Mouse (Mus musculus): ENCODE measurements around the gene Bcor. TPM values are rescaled to one million over a fixed set of nuclear protein-coding genes. Genes with fewer than 3 reads are reported as not detected.

Bcor gene
- polyA plus RNA-seq, 1 experiment from 2014 or later = 13.0 TPM

DNA sequence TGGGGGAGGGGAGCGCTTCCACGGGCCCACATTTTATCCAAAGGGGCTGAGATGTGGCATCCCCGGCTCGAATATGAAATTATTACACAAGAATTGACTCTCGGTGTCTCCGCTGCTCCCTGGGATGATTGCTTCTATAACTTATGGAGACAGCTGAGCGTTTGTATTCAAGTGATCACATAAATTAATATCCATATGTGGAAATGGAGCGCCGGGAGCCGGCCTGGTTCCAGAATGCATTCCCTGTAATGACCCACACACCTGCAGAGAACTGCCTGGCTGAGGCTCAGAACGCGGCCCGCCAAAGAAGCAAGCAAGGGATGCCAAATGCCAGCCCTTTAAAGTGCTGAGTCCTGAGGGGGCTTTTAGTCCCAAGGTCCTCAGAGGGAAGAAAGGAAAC is 170.7 kb downstream of the Bcor start:
- ATAC-seq (ENCODE audit: low FRiP score, low read depth) = no peak
- Histone ChIP-seq H3K4me1 (replicated peaks) (no peaks in the 10 kb centered on the region), H3K27ac (replicated peaks) (no peak overlapping the region), H3K4me3 (no peak overlapping the region), H3K4me2 (no peak overlapping the region), H3K36me3 (no peaks in the 10 kb centered on the region), H3K27me3 (peaks cover 4% of the 10 kb centered on the region; the same call in 1 of the 2 replicates), H3K9ac (no peak overlapping the region), H3K9me3 (no peaks in the 10 kb centered on the region)
- 58% methylated on average over 13 of the region's 13 CpGs for WGBS

DNA sequence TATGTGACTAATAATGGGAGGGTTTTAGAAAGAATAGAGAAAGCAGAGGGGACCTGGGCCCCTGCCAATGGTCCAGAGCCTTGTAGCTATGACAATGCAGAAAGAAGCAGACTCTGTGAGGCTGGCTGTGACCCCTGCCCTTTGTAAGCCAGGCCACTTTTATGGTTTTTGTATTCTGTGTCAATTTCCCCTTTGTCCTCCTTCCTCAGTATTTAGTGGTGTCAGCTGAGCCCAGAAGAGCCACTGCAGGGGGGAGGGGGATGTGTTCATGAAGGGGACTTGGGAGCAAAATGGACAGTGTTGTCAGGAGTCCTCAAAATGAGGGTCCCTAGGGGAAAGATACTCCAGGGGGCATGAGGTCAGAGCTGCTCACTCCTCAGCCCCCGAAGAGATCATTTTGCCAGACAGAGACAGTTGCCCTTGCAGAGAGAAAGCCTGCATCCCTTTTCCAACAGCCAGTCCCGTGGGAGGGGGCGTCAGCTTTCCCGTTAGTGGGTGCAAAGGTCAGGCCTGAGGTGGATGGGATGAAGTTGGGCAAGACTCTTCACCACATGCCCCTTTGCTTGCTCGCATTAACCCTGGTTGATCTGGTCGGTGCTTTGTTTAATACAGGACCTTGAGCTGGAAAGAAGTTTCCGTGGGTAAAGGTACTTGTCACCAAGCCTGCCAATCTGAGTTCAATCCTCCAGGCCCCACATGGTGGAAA is 171.8 kb downstream of the Bcor start:
- Histone ChIP-seq H3K4me1 (replicated peaks) (no peaks in the 10 kb centered on the region), H3K36me3 (no peaks in the 10 kb centered on the region), H3K27ac (replicated peaks) (no peak overlapping the region), H3K27me3 (peaks cover 4% of the 10 kb centered on the region; the same call in 1 of the 2 replicates), H3K4me2 (no peak overlapping the region), H3K9ac (no peak overlapping the region), H3K4me3 (no peak overlapping the region), H3K9me3 (no peaks in the 10 kb centered on the region)
- ATAC-seq (ENCODE audit: low FRiP score, low read depth) = no peak
- 46% methylated on average over 7 of the region's 7 CpGs for WGBS

- no peak overlapping the region for H3K9ac ChIP-seq
- no peak overlapping the region for H3K27ac ChIP-seq (replicated peaks)
- H3K36me3 ChIP-seq = no peaks in the 10 kb centered on the region
- no peak for ATAC-seq (ENCODE audit: low FRiP score, low read depth)
- H3K4me3 ChIP-seq = no peak overlapping the region
- WGBS = 36% methylated on average over 7 of the region's 7 CpGs
- H3K4me1 ChIP-seq (replicated peaks) = no peaks in the 10 kb centered on the region
- no peaks in the 10 kb centered on the region for H3K9me3 ChIP-seq
- H3K4me2 ChIP-seq = no peak overlapping the region
- H3K27me3 ChIP-seq = peaks cover 4% of the 10 kb centered on the region; the same call in 1 of the 2 replicates
Measured at GRCm38 (mm10) chrX:11987602-11988001, 172.6 kb downstream of the Bcor start.

Data from hindbrain, embryonic 15.5 days (tissue).